Mouse (Mus musculus) limb, embryonic 14.5 days (tissue): Measurements from ENCODE around the gene Slc26a9. TPM values are rescaled to one million over a fixed set of nuclear protein-coding genes. Genes with fewer than 3 reads are reported as not detected.

Source experiments
- ATAC-seq: fragments of 200-750 bp; cut with Nextera tagmentation; 2 replicates; pipeline ENCODE4 v1.8.0; 2017; ENCODE audit warnings: low read depth, moderate number of reproducible peaks, moderate TSS enrichment; ENCODE audit not compliant: low FRiP score
- DNase-seq: peaks from one replicate; pipeline ENCODE4 v3.0.0-alpha.2; 2015; ENCODE audit warnings: low spot score
- H3K27ac ChIP-seq: fragments of 300-500 bp; sonication (generic); replicated peaks from 2 replicates; pipeline ENCODE4 v1.5.1; 2014; ENCODE audit warnings: low read depth, mild to moderate bottlenecking, low read length, moderate library complexity, mixed read lengths
- H3K27me3 ChIP-seq: fragments of 300-500 bp; sonication (generic); 2 replicates; pipeline ENCODE4 v1.6.1; 2014; ENCODE audit warnings: low read length, mixed read lengths; ENCODE audit not compliant: control insufficient read depth, insufficient read depth
- H3K36me3 ChIP-seq: fragments of 300-500 bp; sonication (generic); 2 replicates; pipeline ENCODE4 v1.6.1; 2014; ENCODE audit warnings: mild to moderate bottlenecking, low read length, moderate library complexity, mixed read lengths; ENCODE audit not compliant: control insufficient read depth, insufficient read depth
- H3K4me1 ChIP-seq: fragments of 300-500 bp; sonication (generic); 2 replicates; pipeline ENCODE4 v1.6.1; 2014; ENCODE audit warnings: antibody characterized with exemption, low read length, mixed read lengths; ENCODE audit not compliant: control insufficient read depth, insufficient read depth
- H3K4me2 ChIP-seq: fragments of 300-500 bp; sonication (generic); replicated peaks from 2 replicates; pipeline ENCODE4 v1.6.1; 2014; ENCODE audit warnings: low read depth, mild to moderate bottlenecking, low read length, moderate library complexity; ENCODE audit not compliant: severe bottlenecking
- H3K4me3 ChIP-seq: fragments of 300-500 bp; sonication (generic); replicated peaks from 2 replicates; pipeline ENCODE4 v1.5.1; 2014; ENCODE audit warnings: low read length
- H3K9ac ChIP-seq: fragments of 300-500 bp; sonication (generic); 2 replicates; pipeline ENCODE4 v1.6.1; 2014; ENCODE audit warnings: mild to moderate bottlenecking, low read depth, low read length, moderate library complexity; ENCODE audit not compliant: severe bottlenecking
- H3K9me3 ChIP-seq: fragments of 300-500 bp; sonication (generic); 2 replicates; pipeline ENCODE4 v1.6.1; 2016; ENCODE audit warnings: low read length; ENCODE audit not compliant: control insufficient read depth
- POLR2A ChIP-seq: fragments of 200-500 bp; IDR thresholded peaks from 2 replicates; pipeline ENCODE4 v1.8.0; 2012; ENCODE audit warnings: inconsistent platforms, mild to moderate bottlenecking, moderate library complexity, borderline replicate concordance; ENCODE audit not compliant: insufficient read depth, insufficient read length; ENCODE audit errors: extremely low read depth
- WGBS: fragments of 180-500 bp; shearing (Covaris S2); extraction: QIAGEN DNeasy Blood & Tissue Kit; methylation state at CpG from one replicate; pipeline ENCODE4 v1.1.7; 2014; 5-methylcytosine and 5-hydroxymethylcytosine counted together
- polyA plus RNA-seq, 2 experiments: library from polyadenylated mRNA; depleted of rRNA in 1 of 2; stranded (reverse) in 1 of 2; unstranded in 1 of 2; fragments of >200 nt; fragmentation: Nextera tagmentation in 1 of 2; extraction: Ambion mirVana in 1 of 2; gene quantifications; 2 replicates each; pipeline versions ENCODE4 v1.2.1 to v1.2.3; 2012 to 2014

Slc26a9 gene
- polyA plus RNA-seq, 2 experiments: 0.03 TPM; not detected in 1

DNA sequence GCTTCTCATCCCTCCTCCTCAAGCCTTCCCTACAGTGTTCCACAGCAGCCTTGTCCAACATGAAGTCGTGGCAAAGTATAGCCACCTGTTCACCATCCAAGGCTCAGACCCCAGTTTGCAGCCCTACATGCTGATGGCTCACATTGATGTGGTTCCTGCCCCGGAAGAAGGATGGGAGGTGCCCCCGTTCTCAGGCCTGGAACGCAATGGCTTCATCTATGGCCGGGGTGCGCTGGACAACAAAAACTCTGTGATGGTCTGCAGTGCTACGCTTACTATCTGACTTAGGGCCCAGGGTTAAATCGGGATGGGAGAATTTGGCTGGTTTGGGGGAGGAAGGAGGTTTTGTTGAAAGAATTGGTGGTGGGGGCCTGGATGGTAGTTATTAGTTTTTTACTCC lies 57.2 kb downstream of the Slc26a9 start:
- H3K27me3 ChIP-seq: no peaks in the 10 kb centered on the region
- WGBS: 93% methylated on average over 8 of the region's 8 CpGs
- no peaks in the 10 kb centered on the region for H3K36me3 ChIP-seq
- no peaks in the 10 kb centered on the region for H3K4me1 ChIP-seq
- DNase-seq (no peak), ATAC-seq (no peak)
- no peak overlapping the region for H3K4me3 ChIP-seq
- no peak overlapping the region for H3K9ac ChIP-seq
- no peak overlapping the region for H3K27ac ChIP-seq
- TF ChIP-seq POLR2A: no peak
- no peaks in the 10 kb centered on the region for H3K9me3 ChIP-seq
- no peak overlapping the region for H3K4me2 ChIP-seq

DNA sequence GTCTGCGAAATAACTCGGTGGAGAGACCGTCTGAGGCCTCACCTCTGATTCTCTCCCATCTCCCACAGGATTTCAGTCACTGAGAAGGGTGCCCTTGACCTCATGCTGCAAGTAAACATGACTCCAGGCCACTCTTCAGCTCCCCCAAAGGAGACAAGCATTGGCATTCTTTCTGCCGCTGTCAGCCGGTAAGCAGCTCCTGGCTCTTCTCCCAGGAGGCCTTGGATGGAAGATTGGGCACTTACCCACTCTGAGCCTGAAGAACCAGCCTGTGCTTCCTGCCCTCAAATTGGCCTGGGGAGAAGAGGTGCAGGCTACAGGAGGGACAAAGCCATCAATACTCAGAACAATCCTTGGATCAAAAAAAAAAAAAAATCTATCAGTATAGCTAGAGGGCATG lies 58.8 kb downstream of the Slc26a9 start:
- Histone ChIP-seq H3K4me3 (no peak overlapping the region), H3K4me1 (no peaks in the 10 kb centered on the region), H3K4me2 (no peak overlapping the region), H3K27me3 (no peaks in the 10 kb centered on the region), H3K9me3 (no peaks in the 10 kb centered on the region), H3K9ac (no peak overlapping the region), H3K27ac (no peak overlapping the region), H3K36me3 (no peaks in the 10 kb centered on the region)
- TF ChIP-seq POLR2A: no peak
- DNase-seq: no peak
- WGBS: 84% methylated on average over 5 of the region's 5 CpGs
- ATAC-seq: no peak

DNA sequence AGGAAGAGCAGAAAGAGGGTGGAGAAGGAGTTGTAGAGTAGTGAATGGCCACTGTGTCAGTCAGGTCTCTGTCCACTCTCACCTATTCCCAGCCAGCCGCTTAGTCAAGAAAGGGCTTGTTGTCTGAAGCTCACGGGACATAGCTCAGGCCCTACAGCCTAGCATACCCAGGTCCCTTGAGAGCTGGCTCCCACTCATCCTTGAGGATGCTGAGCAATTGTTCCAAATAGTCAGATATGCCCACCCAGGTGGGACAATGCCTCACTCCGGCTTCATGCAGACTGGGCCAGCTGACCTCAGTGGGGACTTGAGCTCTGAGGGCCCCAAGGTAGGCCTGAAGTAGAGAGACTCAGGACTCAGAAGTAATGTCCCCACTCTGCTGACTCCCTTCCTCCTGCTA lies 60.3 kb downstream of the Slc26a9 start:
- no peaks in the 10 kb centered on the region for H3K4me1 ChIP-seq
- no peaks in the 10 kb centered on the region for H3K27me3 ChIP-seq
- H3K4me2 ChIP-seq: no peak overlapping the region
- no peaks in the 10 kb centered on the region for H3K36me3 ChIP-seq
- 100% methylated on average over 3 of the region's 3 CpGs for WGBS
- H3K9me3 ChIP-seq: no peaks in the 10 kb centered on the region
- DNase-seq (no peak), ATAC-seq (no peak)
- no peak overlapping the region for H3K4me3 ChIP-seq
- H3K27ac ChIP-seq: no peak overlapping the region
- no peak overlapping the region for H3K9ac ChIP-seq
- no peak for TF ChIP-seq POLR2A

DNA sequence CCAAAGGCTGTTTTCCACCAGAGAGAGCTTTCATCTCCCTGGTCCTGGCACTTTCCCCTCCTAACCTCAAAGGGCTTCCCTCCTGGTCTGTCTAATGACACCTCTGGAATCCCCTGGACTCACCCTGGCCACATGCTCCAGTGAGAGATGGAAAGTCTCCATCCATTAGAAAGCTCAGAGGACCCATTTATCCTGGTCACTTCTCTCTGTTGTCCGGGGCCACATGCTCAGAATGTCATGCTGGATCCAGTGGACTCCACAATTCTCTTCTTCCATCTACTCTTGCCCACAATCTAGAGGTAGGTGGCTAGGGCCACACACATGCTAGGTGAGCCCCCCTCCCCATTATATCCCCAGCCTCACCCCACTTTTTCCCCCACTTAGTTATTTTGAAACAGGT lies 65.2 kb downstream of the Slc26a9 start:
- no peaks in the 10 kb centered on the region for H3K36me3 ChIP-seq
- 92% methylated on average over 1 of the region's 1 CpGs for WGBS
- no peak for DNase-seq
- no peak for ATAC-seq
- H3K4me2 ChIP-seq: no peak overlapping the region
- no peaks in the 10 kb centered on the region for H3K9me3 ChIP-seq
- H3K4me3 ChIP-seq: no peak overlapping the region
- no peak overlapping the region for H3K9ac ChIP-seq
- no peak overlapping the region for H3K27ac ChIP-seq
- no peaks in the 10 kb centered on the region for H3K27me3 ChIP-seq
- no peak for TF ChIP-seq POLR2A
- H3K4me1 ChIP-seq: no peaks in the 10 kb centered on the region

DNA sequence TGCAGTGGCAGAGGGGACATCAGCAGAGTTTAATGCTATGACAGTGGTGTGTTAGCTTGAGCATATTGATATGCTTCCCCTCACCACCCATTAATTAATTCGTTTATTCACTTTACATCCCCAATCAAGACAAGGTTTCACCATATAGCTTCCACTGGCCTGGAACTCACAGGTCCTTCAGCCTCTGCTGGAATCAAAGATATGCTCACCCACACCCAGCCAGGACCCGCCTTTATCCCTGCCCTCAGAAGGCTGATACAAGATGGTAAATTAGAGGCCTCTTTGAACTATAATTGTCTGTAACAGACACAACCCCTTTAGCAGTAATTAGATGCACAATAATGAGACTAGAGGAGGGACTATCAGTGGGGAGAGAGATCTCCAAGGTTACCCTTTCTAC lies 65.8 kb downstream of the Slc26a9 start:
- no peaks in the 10 kb centered on the region for H3K36me3 ChIP-seq
- DNase-seq: no peak

DNA sequence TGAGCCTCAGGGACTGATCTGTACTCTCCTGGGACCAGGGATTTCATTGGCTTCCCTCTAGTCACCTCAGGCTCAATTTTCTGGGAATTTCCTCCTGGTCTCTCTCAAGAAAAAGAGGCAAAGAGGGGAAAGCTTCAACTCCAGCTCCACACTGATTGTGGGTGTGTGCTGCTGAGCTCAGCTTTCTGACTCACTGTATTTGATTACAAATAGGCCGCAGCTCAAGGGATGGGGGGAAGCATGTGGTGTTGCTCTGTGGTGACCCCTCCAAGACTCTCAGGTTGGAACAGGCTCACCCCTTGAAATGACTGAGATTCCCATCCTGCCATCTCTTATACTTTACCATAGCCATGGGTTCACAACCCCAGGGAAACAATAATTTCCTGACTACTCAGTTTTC lies 67.6 kb downstream of the Slc26a9 start:
- no peak overlapping the region for H3K27ac ChIP-seq
- ATAC-seq (no peak), DNase-seq (no peak)
- no peaks in the 10 kb centered on the region for H3K9me3 ChIP-seq
- no peak overlapping the region for H3K4me3 ChIP-seq
- H3K4me2 ChIP-seq: no peak overlapping the region
- H3K27me3 ChIP-seq: no peaks in the 10 kb centered on the region
- no peak overlapping the region for H3K9ac ChIP-seq
- WGBS: 74% methylated on average over 1 of the region's 1 CpGs
- H3K4me1 ChIP-seq: no peaks in the 10 kb centered on the region
- TF ChIP-seq POLR2A: no peak
- no peaks in the 10 kb centered on the region for H3K36me3 ChIP-seq

More for the DNA sequence above, 65.8 kb downstream of the Slc26a9 start:
- no peak for TF ChIP-seq POLR2A
- H3K9me3 ChIP-seq: no peaks in the 10 kb centered on the region
- no peak overlapping the region for H3K9ac ChIP-seq
- no peak overlapping the region for H3K4me3 ChIP-seq
- no peak overlapping the region for H3K27ac ChIP-seq
- 59% methylated on average over 2 of the region's 2 CpGs for WGBS
- no peaks in the 10 kb centered on the region for H3K4me1 ChIP-seq
- ATAC-seq: no peak
- no peaks in the 10 kb centered on the region for H3K27me3 ChIP-seq
- H3K4me2 ChIP-seq: no peak overlapping the region
